Mouse (Mus musculus) lung, embryonic 15.5 days (tissue): ENCODE measurements around the gene Slc25a13. TPM values are rescaled to one million over a fixed set of nuclear protein-coding genes. Genes with fewer than 3 reads are reported as not detected.
A peak's percentile ranks its signal among the peaks of the same experiment; 100 is the strongest.

Source experiments
- ATAC-seq: fragments of 200-750 bp; cut with Nextera tagmentation; 2 replicates; pipeline ENCODE4 v1.8.0; 2017; ENCODE audit warnings: moderate number of reproducible peaks, borderline replicate concordance; ENCODE audit not compliant: low FRiP score, low TSS enrichment; ENCODE audit errors: extremely low read depth
- H3K27ac ChIP-seq: fragments of 300-500 bp; sonication (generic); 2 replicates; pipeline ENCODE4 v1.5.1; 2015; ENCODE audit warnings: moderate library complexity, mild to moderate bottlenecking, inconsistent platforms
- H3K27me3 ChIP-seq: fragments of 300-500 bp; sonication (generic); 2 replicates; pipeline ENCODE4 v1.6.1; 2015; ENCODE audit warnings: inconsistent platforms
- H3K36me3 ChIP-seq: fragments of 300-500 bp; sonication (generic); 2 replicates; pipeline ENCODE4 v1.6.1; 2015; ENCODE audit warnings: inconsistent platforms
- H3K4me1 ChIP-seq: fragments of 300-500 bp; sonication (generic); 2 replicates; pipeline ENCODE4 v1.6.1; 2015; ENCODE audit warnings: inconsistent platforms
- H3K4me2 ChIP-seq: fragments of 300-500 bp; sonication (generic); 2 replicates; pipeline ENCODE4 v1.6.1; 2015; ENCODE audit warnings: inconsistent platforms, mild to moderate bottlenecking, moderate library complexity
- H3K4me3 ChIP-seq: fragments of 300-500 bp; sonication (generic); 2 replicates; pipeline ENCODE4 v1.5.1; 2015; ENCODE audit warnings: mild to moderate bottlenecking, inconsistent platforms
- H3K9ac ChIP-seq: fragments of 300-500 bp; sonication (generic); 2 replicates; pipeline ENCODE4 v1.6.1; 2015; ENCODE audit warnings: inconsistent platforms
- H3K9me3 ChIP-seq: fragments of 300-500 bp; sonication (generic); 2 replicates; pipeline ENCODE4 v1.6.1; 2016; ENCODE audit warnings: inconsistent platforms
- WGBS: fragments of 180-500 bp; shearing (Covaris S2); methylation state at CpG from one replicate; pipeline ENCODE4 v1.1.7; 2015; 5-methylcytosine and 5-hydroxymethylcytosine counted together
- polyA plus RNA-seq: library from polyadenylated mRNA; unstranded; fragments of >200 nt; fragmentation: Nextera tagmentation; extraction: Ambion mirVana; gene quantifications from 2 replicates; pipeline ENCODE4 v1.2.1, GENCODE M21; 2015

Gene Slc25a13
- polyA plus RNA-seq, 1 experiment from 2014 or later: 30.4 TPM

- Histone ChIP-seq H3K27ac (peak overlapping the region; percentile 79), H3K27me3 (no peaks in the 10 kb centered on the region), H3K9me3 (no peaks in the 10 kb centered on the region), H3K36me3 (no peaks in the 10 kb centered on the region), H3K4me3 (no peak overlapping the region), H3K4me2 (peak overlapping the region; percentile 46), H3K9ac (no peak overlapping the region), H3K4me1 (peaks cover 12% of the 10 kb centered on the region)
- 43% methylated on average over 4 of the region's 4 CpGs for WGBS
- ATAC-seq: peak; percentile 83; the same call in 1 of the 2 replicates
Measured at GRCm38 (mm10) chr6:6101605-6102004, 115.4 kb downstream of the Slc25a13 start.

GRCm38 (mm10) chr6:6100892-6101480, 116.0 kb downstream of the Slc25a13 start:
- no peaks in the 10 kb centered on the region for H3K27me3 ChIP-seq
- ATAC-seq: peak; percentile 85

DNA sequence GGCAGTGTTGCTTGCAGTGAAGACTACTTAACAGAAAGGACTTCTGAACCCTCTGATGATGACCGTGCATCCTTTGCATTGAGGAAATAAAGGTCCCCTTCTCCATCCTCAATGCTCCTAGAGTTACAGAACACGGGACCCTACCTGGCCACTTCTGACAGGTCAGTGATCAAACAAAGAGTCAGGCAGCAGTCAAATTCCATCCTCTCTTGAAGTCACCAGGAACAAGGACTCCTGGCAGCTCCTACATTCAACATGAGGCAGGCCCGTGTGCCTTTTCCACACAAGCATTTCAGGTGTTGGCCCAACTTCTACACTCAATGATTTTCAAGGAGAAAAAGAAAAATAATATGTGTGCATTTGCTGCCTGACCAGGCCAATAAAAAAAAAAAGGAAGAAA, 123.0 kb downstream of the Slc25a13 start:
- peak; percentile 68 for ATAC-seq
- no peak overlapping the region for H3K4me2 ChIP-seq
- no peak overlapping the region for H3K4me3 ChIP-seq
- H3K9me3 ChIP-seq: no peaks in the 10 kb centered on the region
- H3K36me3 ChIP-seq: 0 out of 2 replicates have a peak, but pooled peaks cover 4% of the 10 kb centered on the region
- no peak overlapping the region for H3K9ac ChIP-seq
- peaks cover 3% of the 10 kb centered on the region; the same call in 1 of the 2 replicates for H3K4me1 ChIP-seq
- H3K27me3 ChIP-seq: no peaks in the 10 kb centered on the region
- H3K27ac ChIP-seq: peak overlapping the region; percentile 56
- WGBS: 64% methylated on average over 3 of the region's 3 CpGs

More at GRCm38 (mm10) chr6:6100892-6101480, 116.0 kb downstream of the Slc25a13 start:
- Histone ChIP-seq H3K27ac (peak overlapping the region; percentile 79), H3K9me3 (no peaks in the 10 kb centered on the region), H3K36me3 (0 out of 2 replicates have a peak, but pooled peaks cover 4% of the 10 kb centered on the region), H3K4me3 (no peak overlapping the region), H3K4me2 (peak overlapping the region; percentile 46; the same call in 1 of the 2 replicates), H3K9ac (no peak overlapping the region), H3K4me1 (peaks cover 12% of the 10 kb centered on the region)
- 52% methylated on average over 9 of the region's 9 CpGs for WGBS

GRCm38 (mm10) chr6:6093522-6093921, 123.5 kb downstream of the Slc25a13 start:
- 52% methylated on average over 3 of the region's 3 CpGs for WGBS
- peak; percentile 69; the same call in 1 of the 2 replicates for ATAC-seq
- 0 out of 2 replicates have a peak, but pooled peaks cover 4% of the 10 kb centered on the region for H3K36me3 ChIP-seq

GRCm38 (mm10) chr6:6092497-6092896, 124.5 kb downstream of the Slc25a13 start:
- Histone ChIP-seq H3K4me2 (no peak overlapping the region), H3K4me1 (peaks cover 3% of the 10 kb centered on the region; the same call in 1 of the 2 replicates), H3K27me3 (no peaks in the 10 kb centered on the region), H3K9ac (no peak overlapping the region), H3K27ac (no peak overlapping the region), H3K36me3 (0 out of 2 replicates have a peak, but pooled peaks cover 4% of the 10 kb centered on the region), H3K4me3 (no peak overlapping the region), H3K9me3 (no peaks in the 10 kb centered on the region)
- WGBS: 65% methylated on average over 10 of the region's 10 CpGs
- ATAC-seq: no peak

More at GRCm38 (mm10) chr6:6093522-6093921, 123.5 kb downstream of the Slc25a13 start:
- Histone ChIP-seq H3K4me1 (peaks cover 3% of the 10 kb centered on the region; the same call in 1 of the 2 replicates), H3K4me3 (no peak overlapping the region), H3K9me3 (no peaks in the 10 kb centered on the region), H3K27ac (peak overlapping the region; percentile 56), H3K9ac (no peak overlapping the region), H3K4me2 (no peak overlapping the region), H3K27me3 (no peaks in the 10 kb centered on the region)

DNA sequence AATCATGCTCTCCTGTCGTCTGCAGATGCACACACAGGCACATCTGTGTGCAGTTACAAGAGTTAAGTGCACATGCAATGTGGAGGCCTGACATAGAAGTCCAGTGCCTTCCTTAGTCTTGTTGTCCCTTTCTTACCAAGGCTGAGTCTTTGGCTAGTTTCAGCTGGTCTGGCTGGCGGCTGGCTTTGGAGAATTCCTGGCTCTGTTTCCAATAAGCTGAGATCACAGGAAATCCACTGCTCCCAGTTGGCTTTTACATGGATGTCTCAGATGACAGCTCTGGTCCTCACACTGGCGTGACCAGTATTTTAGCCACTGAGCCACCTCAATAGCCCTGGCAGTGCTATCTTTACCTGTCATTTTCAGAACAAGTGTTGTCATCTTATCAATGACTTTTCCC, 126.0 kb downstream of the Slc25a13 start:
- Histone ChIP-seq H3K4me1 (peaks cover 3% of the 10 kb centered on the region; the same call in 1 of the 2 replicates), H3K4me3 (no peak overlapping the region), H3K9ac (no peak overlapping the region), H3K4me2 (no peak overlapping the region), H3K36me3 (0 out of 2 replicates have a peak, but pooled peaks cover under 1% of the 10 kb centered on the region), H3K27ac (no peak overlapping the region), H3K27me3 (no peaks in the 10 kb centered on the region), H3K9me3 (no peaks in the 10 kb centered on the region)
- no peak for ATAC-seq
- 74% methylated on average over 3 of the region's 3 CpGs for WGBS

GRCm38 (mm10) chr6:6088151-6088550, 128.8 kb downstream of the Slc25a13 start:
- ATAC-seq: no peak
- 33% methylated on average over 4 of the region's 4 CpGs for WGBS
- Histone ChIP-seq H3K36me3 (no peaks in the 10 kb centered on the region), H3K9ac (no peak overlapping the region), H3K27ac (no peak overlapping the region), H3K4me3 (no peak overlapping the region), H3K9me3 (no peaks in the 10 kb centered on the region), H3K27me3 (no peaks in the 10 kb centered on the region), H3K4me2 (no peak overlapping the region), H3K4me1 (peaks cover 2% of the 10 kb centered on the region; the same call in 1 of the 2 replicates)

DNA sequence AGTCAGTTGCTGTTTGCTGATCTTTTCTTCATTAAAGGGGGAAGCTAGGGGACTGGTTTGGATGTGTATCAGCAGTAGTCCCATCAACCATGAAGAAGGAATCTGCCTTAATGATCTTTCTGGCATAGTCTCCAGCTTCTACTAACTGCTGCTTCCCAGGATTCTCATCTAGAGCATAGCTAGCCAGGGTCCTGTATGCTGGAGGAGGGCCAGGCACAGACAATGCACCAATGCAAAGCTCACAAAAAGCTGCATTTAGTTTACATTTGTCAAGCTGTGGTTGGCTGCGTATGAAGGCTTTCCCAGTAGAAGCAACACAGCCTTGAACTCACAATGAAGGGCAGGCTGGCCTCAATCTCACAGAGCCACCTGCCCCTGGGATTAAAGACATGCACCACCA, 136.5 kb downstream of the Slc25a13 start:
- no peaks in the 10 kb centered on the region for H3K27me3 ChIP-seq
- H3K9me3 ChIP-seq: no peaks in the 10 kb centered on the region
- H3K27ac ChIP-seq: no peak overlapping the region
- no peak for ATAC-seq
- H3K4me3 ChIP-seq: no peak overlapping the region
- no peak overlapping the region for H3K4me2 ChIP-seq
- no peak overlapping the region for H3K9ac ChIP-seq
- no peaks in the 10 kb centered on the region for H3K4me1 ChIP-seq
- 72% methylated on average over 1 of the region's 1 CpGs for WGBS
- no peaks in the 10 kb centered on the region for H3K36me3 ChIP-seq

DNA sequence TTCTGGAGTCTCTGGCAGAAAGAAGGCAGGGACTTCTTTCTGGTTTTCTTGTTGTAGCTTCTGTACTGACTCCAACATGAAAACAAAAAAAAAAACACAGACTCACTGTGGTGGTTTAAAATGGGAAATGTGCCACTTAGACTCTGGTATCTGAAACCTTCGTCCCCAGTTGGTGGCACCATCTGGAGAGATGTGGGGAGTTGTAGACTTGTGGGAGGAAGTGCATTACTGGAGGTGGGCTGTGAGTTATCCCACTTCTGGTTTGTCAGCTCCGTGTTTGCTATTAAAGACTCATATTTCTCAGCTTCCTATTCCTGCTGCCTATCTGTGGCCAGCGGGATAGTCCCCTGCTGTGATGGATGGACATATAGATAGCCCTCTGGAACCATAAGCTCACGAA, 139.7 kb downstream of the Slc25a13 start:
- no peak overlapping the region for H3K9ac ChIP-seq
- H3K4me1 ChIP-seq: no peaks in the 10 kb centered on the region
- no peaks in the 10 kb centered on the region for H3K27me3 ChIP-seq
- ATAC-seq: no peak
- no peak overlapping the region for H3K27ac ChIP-seq
- no peak overlapping the region for H3K4me3 ChIP-seq
- H3K9me3 ChIP-seq: no peaks in the 10 kb centered on the region
- H3K36me3 ChIP-seq: no peaks in the 10 kb centered on the region; the same call in 1 of the 2 replicates
- H3K4me2 ChIP-seq: no peak overlapping the region
- 51% methylated on average over 4 of the region's 4 CpGs for WGBS

DNA sequence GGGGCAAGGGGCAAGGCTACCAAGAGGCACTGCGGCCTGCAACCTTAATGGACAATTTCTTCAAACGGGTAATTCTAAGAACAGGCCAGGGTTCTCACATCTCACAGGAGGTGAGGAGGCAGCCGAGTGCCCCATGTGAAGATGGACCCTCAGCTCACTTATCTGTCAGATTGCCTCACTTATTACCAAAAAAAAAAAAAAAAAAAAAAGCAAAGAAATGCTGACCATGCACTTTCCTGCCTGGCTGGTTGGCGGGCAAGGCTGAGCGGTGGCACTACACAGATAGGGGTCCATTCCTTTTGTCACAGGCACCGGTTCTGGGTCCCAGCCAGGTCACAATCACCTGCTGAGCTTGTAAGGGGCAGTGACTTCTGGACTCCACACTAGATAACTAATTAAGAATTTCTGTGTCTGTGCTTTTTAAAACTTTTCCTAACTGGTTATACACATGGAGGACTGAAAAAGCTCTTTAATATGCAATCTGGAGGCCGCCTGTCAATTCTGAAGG, 141.0 kb downstream of the Slc25a13 start:
- H3K4me3 ChIP-seq: no peak overlapping the region
- H3K27me3 ChIP-seq: no peaks in the 10 kb centered on the region
- H3K4me1 ChIP-seq: no peaks in the 10 kb centered on the region
- no peak overlapping the region for H3K9ac ChIP-seq
- ATAC-seq: no peak
- 89% methylated on average over 7 of the region's 7 CpGs for WGBS
- no peak overlapping the region for H3K27ac ChIP-seq
- no peaks in the 10 kb centered on the region for H3K9me3 ChIP-seq
- H3K4me2 ChIP-seq: no peak overlapping the region
- H3K36me3 ChIP-seq: no peaks in the 10 kb centered on the region; the same call in 1 of the 2 replicates

GRCm38 (mm10) chr6:6071038-6071437, 145.9 kb downstream of the Slc25a13 start:
- H3K9me3 ChIP-seq: no peaks in the 10 kb centered on the region
- ATAC-seq: no peak
- H3K27ac ChIP-seq: no peak overlapping the region
- H3K36me3 ChIP-seq: no peaks in the 10 kb centered on the region; the same call in 1 of the 2 replicates
- no peak overlapping the region for H3K9ac ChIP-seq
- no peaks in the 10 kb centered on the region for H3K27me3 ChIP-seq
- 62% methylated on average over 7 of the region's 7 CpGs for WGBS
- no peaks in the 10 kb centered on the region for H3K4me1 ChIP-seq
- no peak overlapping the region for H3K4me2 ChIP-seq
- H3K4me3 ChIP-seq: no peak overlapping the region

- no peaks in the 10 kb centered on the region; the same call in 1 of the 2 replicates for H3K36me3 ChIP-seq
- H3K9me3 ChIP-seq: no peaks in the 10 kb centered on the region
- no peaks in the 10 kb centered on the region for H3K27me3 ChIP-seq
- 11% methylated on average over 3 of the region's 3 CpGs for WGBS
- H3K4me2 ChIP-seq: no peak overlapping the region
- no peak overlapping the region for H3K4me3 ChIP-seq
- no peak overlapping the region for H3K27ac ChIP-seq
- no peak overlapping the region for H3K9ac ChIP-seq
- no peaks in the 10 kb centered on the region for H3K4me1 ChIP-seq
- no peak for ATAC-seq
Measured at GRCm38 (mm10) chr6:6070015-6070414, 147.0 kb downstream of the Slc25a13 start.
